In the genomic region with DNA sequence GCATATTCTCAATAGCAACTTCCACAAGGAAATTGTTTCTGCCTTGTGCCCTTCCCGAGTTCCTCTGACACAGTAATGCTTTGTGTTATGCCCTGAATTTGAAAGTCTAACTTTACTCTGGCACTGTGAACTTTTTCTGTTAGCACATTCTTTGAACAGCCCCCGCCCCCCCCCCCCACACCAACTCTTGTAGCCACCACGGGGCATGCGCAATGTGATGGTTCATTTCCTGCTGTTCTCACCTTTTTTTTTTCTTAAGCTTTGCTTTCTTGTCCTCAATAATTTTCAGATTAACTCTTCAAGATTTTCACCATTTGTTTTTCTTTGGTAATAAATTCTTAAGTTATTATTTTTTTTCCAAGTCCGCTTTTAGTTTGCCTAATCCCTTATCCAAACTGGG, we compare ENCODE assay signal across 10 mouse cellular contexts. TPM values are rescaled to one million over a fixed set of nuclear protein-coding genes. Genes with fewer than 3 reads are reported as not detected.
DNase-seq lines count a peak whose midpoint lies in the region; ATAC-seq lines count a peak whose summit lies in the region.
"Had no signal": no experiment of that assay in that cellular context is flagged by ENCODE, and none has a peak within 500 bp of the region (broad histone marks: within the 10 kb centered on the region; RNA-seq: fewer than 3 reads in every experiment).

No protein-coding gene starts in this region.

- no peaks in the 10 kb centered on the region for H3K27me3 ChIP-seq in hindbrain, embryonic 11.5 days (ENCODE audit: control insufficient read depth, insufficient read depth, low read length)
- no peaks in the 10 kb centered on the region for H3K27me3 ChIP-seq in hindbrain, embryonic 13.5 days
- no peaks in the 10 kb centered on the region for H3K27me3 ChIP-seq in midbrain, embryonic 12.5 days
- H3K27me3 ChIP-seq in midbrain, embryonic 11.5 days (ENCODE audit: control insufficient read depth, insufficient read depth, low read length): no peaks in the 10 kb centered on the region
- no peaks in the 10 kb centered on the region for H3K27me3 ChIP-seq in limb, embryonic 10.5 days (ENCODE audit: low read depth, poor library complexity, severe bottlenecking)
- H3K27me3 ChIP-seq in neural tube, embryonic 12.5 days (replicated peaks): no peaks in the 10 kb centered on the region
- H3K27me3 ChIP-seq: liver, embryonic 12.5 days had no signal

- no peak overlapping the region for H3K27ac ChIP-seq in hindbrain, embryonic 11.5 days (ENCODE audit: low read depth, low read length)
- H3K27ac ChIP-seq in hindbrain, embryonic 13.5 days: no peak overlapping the region
- H3K27ac ChIP-seq in midbrain, embryonic 12.5 days (replicated peaks): no peak overlapping the region
- no peak overlapping the region for H3K27ac ChIP-seq in midbrain, embryonic 11.5 days (ENCODE audit: low read depth, low read length)
- peak overlapping the region; percentile 80 for H3K27ac ChIP-seq in limb, embryonic 10.5 days
- H3K27ac ChIP-seq in neural tube, embryonic 12.5 days: no peak overlapping the region
- H3K27ac ChIP-seq: liver, embryonic 12.5 days had no signal

- ATAC-seq in hindbrain, embryonic 11.5 days (ENCODE audit: low FRiP score): peak; percentile 38; the same call in 1 of the 2 replicates
- no peak for ATAC-seq in hindbrain, embryonic 13.5 days (ENCODE audit: low FRiP score)
- ATAC-seq in midbrain, embryonic 12.5 days (ENCODE audit: low FRiP score, low read depth): peak; percentile 30; the same call in 1 of the 2 replicates
- ATAC-seq in midbrain, embryonic 11.5 days (ENCODE audit: low FRiP score): no peak
- ATAC-seq in neural tube, embryonic 12.5 days (ENCODE audit: low FRiP score, low read depth): 0 out of 2 replicates have a peak, but pooled peaks have one; percentile 13
- ATAC-seq: liver, embryonic 12.5 days had no signal

- H3K9ac ChIP-seq in hindbrain, embryonic 11.5 days (ENCODE audit: low read depth, low read length): no peak overlapping the region
- H3K9ac ChIP-seq in hindbrain, embryonic 13.5 days: no peak overlapping the region
- H3K9ac ChIP-seq in midbrain, embryonic 12.5 days (replicated peaks): no peak overlapping the region
- no peak overlapping the region for H3K9ac ChIP-seq in midbrain, embryonic 11.5 days (ENCODE audit: low read length)
- no peak overlapping the region for H3K9ac ChIP-seq in neural tube, embryonic 12.5 days
- H3K9ac ChIP-seq: liver, embryonic 12.5 days had no signal

- no peaks in the 10 kb centered on the region for H3K9me3 ChIP-seq in hindbrain, embryonic 11.5 days (ENCODE audit: control insufficient read depth, low read length)
- H3K9me3 ChIP-seq in hindbrain, embryonic 13.5 days: no peaks in the 10 kb centered on the region
- H3K9me3 ChIP-seq in midbrain, embryonic 12.5 days: no peaks in the 10 kb centered on the region
- H3K9me3 ChIP-seq in midbrain, embryonic 11.5 days (ENCODE audit: control insufficient read depth, low read length): no peaks in the 10 kb centered on the region
- no peaks in the 10 kb centered on the region for H3K9me3 ChIP-seq in limb, embryonic 10.5 days (replicated peaks)
- no peaks in the 10 kb centered on the region for H3K9me3 ChIP-seq in neural tube, embryonic 12.5 days
- H3K9me3 ChIP-seq: liver, embryonic 12.5 days had no signal

- no peak overlapping the region for H3K4me3 ChIP-seq in hindbrain, embryonic 11.5 days (ENCODE audit: low read depth, low read length)
- no peak overlapping the region for H3K4me3 ChIP-seq in hindbrain, embryonic 13.5 days
- no peak overlapping the region for H3K4me3 ChIP-seq in midbrain, embryonic 12.5 days
- H3K4me3 ChIP-seq in midbrain, embryonic 11.5 days (ENCODE audit: low read depth, low read length): no peak overlapping the region
- peak overlapping the region; percentile 29 for H3K4me3 ChIP-seq in limb, embryonic 10.5 days
- H3K4me3 ChIP-seq in neural tube, embryonic 12.5 days: no peak overlapping the region
- H3K4me3 ChIP-seq: liver, embryonic 12.5 days had no signal

- no peak overlapping the region for H3K4me2 ChIP-seq in hindbrain, embryonic 11.5 days (replicated peaks; ENCODE audit: low read depth, low read length)
- H3K4me2 ChIP-seq in hindbrain, embryonic 13.5 days: no peak overlapping the region
- no peak overlapping the region for H3K4me2 ChIP-seq in midbrain, embryonic 12.5 days (replicated peaks)
- no peak overlapping the region for H3K4me2 ChIP-seq in midbrain, embryonic 11.5 days
- peak overlapping the region; percentile 28; the same call in 1 of the 2 replicates for H3K4me2 ChIP-seq in neural tube, embryonic 12.5 days (replicated peaks)
- H3K4me2 ChIP-seq: liver, embryonic 12.5 days had no signal

- no peaks in the 10 kb centered on the region for H3K4me1 ChIP-seq in hindbrain, embryonic 11.5 days (replicated peaks; ENCODE audit: control insufficient read depth, insufficient read depth, low read length)
- no peaks in the 10 kb centered on the region for H3K4me1 ChIP-seq in hindbrain, embryonic 13.5 days (replicated peaks)
- H3K4me1 ChIP-seq in midbrain, embryonic 12.5 days: no peaks in the 10 kb centered on the region
- peaks cover 2% of the 10 kb centered on the region; the same call in 1 of the 2 replicates for H3K4me1 ChIP-seq in midbrain, embryonic 11.5 days (ENCODE audit: control insufficient read depth, insufficient read depth, low read length)
- H3K4me1 ChIP-seq in limb, embryonic 10.5 days: peaks cover 41% of the 10 kb centered on the region
- no peaks in the 10 kb centered on the region; the same call in 1 of the 2 replicates for H3K4me1 ChIP-seq in neural tube, embryonic 12.5 days

- peak; percentile 15 for DNase-seq in hindbrain, embryonic 11.5 days (ENCODE audit: low spot score)
- no peak for DNase-seq in midbrain, embryonic 11.5 days (ENCODE audit: low spot score, missing footprints)
- no peak for DNase-seq in limb, embryonic 10.5 days (ENCODE audit: low spot score)
- DNase-seq in frontal cortex, postnatal 36 days (ENCODE audit: low spot score in 2 of 2): no peak
- DNase-seq: adrenal gland, postnatal 10 days; spleen, adult 18-20 months had no signal

- WGBS in hindbrain, embryonic 11.5 days: 47% methylated on average over 5 of the region's 5 CpGs
- 46% methylated on average over 5 of the region's 5 CpGs for WGBS in hindbrain, embryonic 13.5 days
- WGBS in midbrain, embryonic 12.5 days: 63% methylated on average over 5 of the region's 5 CpGs
- WGBS in midbrain, embryonic 11.5 days: 59% methylated on average over 5 of the region's 5 CpGs
- WGBS in limb, embryonic 10.5 days: 38% methylated on average over 5 of the region's 5 CpGs
- WGBS in neural tube, embryonic 12.5 days: 32% methylated on average over 5 of the region's 5 CpGs

- H3K36me3 ChIP-seq in hindbrain, embryonic 11.5 days (ENCODE audit: control insufficient read depth, insufficient read depth, low read length): no peaks in the 10 kb centered on the region
- H3K36me3 ChIP-seq in hindbrain, embryonic 13.5 days: no peaks in the 10 kb centered on the region
- no peaks in the 10 kb centered on the region for H3K36me3 ChIP-seq in midbrain, embryonic 12.5 days
- no peaks in the 10 kb centered on the region for H3K36me3 ChIP-seq in midbrain, embryonic 11.5 days (ENCODE audit: control insufficient read depth, insufficient read depth, low read length)
- H3K36me3 ChIP-seq in limb, embryonic 10.5 days: no peaks in the 10 kb centered on the region
- H3K36me3 ChIP-seq in neural tube, embryonic 12.5 days: no peaks in the 10 kb centered on the region
- H3K36me3 ChIP-seq: liver, embryonic 12.5 days had no signal

RNA-seq across cellular contexts. Expression of a gene that starts 42.7 kb away (rescaled TPM):
- 14.0 and 17.0 TPM in 2 replicates for polyA plus RNA-seq in hindbrain, embryonic 11.5 days (2014; fragmentation: Nextera tagmentation; extraction: Ambion mirVana)
- 2.3 and 2.7 TPM in 2 replicates for polyA plus RNA-seq in hindbrain, embryonic 13.5 days (2015; fragmentation: Nextera tagmentation; extraction: Ambion mirVana)
- polyA plus RNA-seq in midbrain, embryonic 12.5 days (2016; fragmentation: Nextera tagmentation; extraction: Ambion mirVana): 13.9 and 15.2 TPM in 2 replicates
- 16.8 and 17.3 TPM in 2 replicates for polyA plus RNA-seq in midbrain, embryonic 11.5 days (2014; fragmentation: Nextera tagmentation; extraction: Ambion mirVana)
- polyA plus RNA-seq in limb, embryonic 10.5 days (2016; fragmentation: Nextera tagmentation; extraction: Ambion mirVana): 20.9 and 22.0 TPM in 2 replicates
- 10.1 and 11.4 TPM in 2 replicates for polyA plus RNA-seq in neural tube, embryonic 12.5 days (2016; fragmentation: Nextera tagmentation; extraction: Ambion mirVana)

RNA-seq across cellular contexts. Expression of a gene that starts 59.3 kb away (rescaled TPM):
- polyA plus RNA-seq in hindbrain, embryonic 11.5 days (2014; fragmentation: Nextera tagmentation; extraction: Ambion mirVana): 1.0 and 1.3 TPM in 2 replicates
- polyA plus RNA-seq in hindbrain, embryonic 13.5 days (2015; fragmentation: Nextera tagmentation; extraction: Ambion mirVana): 1.9 and 2.4 TPM in 2 replicates
- 0.52 and 0.85 TPM in 2 replicates for polyA plus RNA-seq in midbrain, embryonic 12.5 days (2016; fragmentation: Nextera tagmentation; extraction: Ambion mirVana)
- 0.46 and 0.88 TPM in 2 replicates for polyA plus RNA-seq in midbrain, embryonic 11.5 days (2014; fragmentation: Nextera tagmentation; extraction: Ambion mirVana)
- polyA plus RNA-seq in limb, embryonic 10.5 days (2016; fragmentation: Nextera tagmentation; extraction: Ambion mirVana): 0.90 and 0.95 TPM in 2 replicates
- polyA plus RNA-seq in neural tube, embryonic 12.5 days (2016; fragmentation: Nextera tagmentation; extraction: Ambion mirVana): 1.2 and 1.5 TPM in 2 replicates

Comparison
In these comparisons a context has a peak if more than half of its experiments do, and no peak if none do; other contexts are left out.
1. ATAC-seq: peak in hindbrain, embryonic 11.5 days (single experiment), midbrain, embryonic 12.5 days (single experiment) and neural tube, embryonic 12.5 days (single experiment); none in hindbrain, embryonic 13.5 days (single experiment) and midbrain, embryonic 11.5 days (single experiment).